Mouse (Mus musculus) 3T3-L1 (cell line): ENCODE measurements around the gene Stk10.

Source experiments
- DNase-seq: peaks from one replicate; pipeline ENCODE4 v3.0.0-alpha.2; 2015; ENCODE audit warnings: low read depth, low spot score

Gene Stk10

DNA sequence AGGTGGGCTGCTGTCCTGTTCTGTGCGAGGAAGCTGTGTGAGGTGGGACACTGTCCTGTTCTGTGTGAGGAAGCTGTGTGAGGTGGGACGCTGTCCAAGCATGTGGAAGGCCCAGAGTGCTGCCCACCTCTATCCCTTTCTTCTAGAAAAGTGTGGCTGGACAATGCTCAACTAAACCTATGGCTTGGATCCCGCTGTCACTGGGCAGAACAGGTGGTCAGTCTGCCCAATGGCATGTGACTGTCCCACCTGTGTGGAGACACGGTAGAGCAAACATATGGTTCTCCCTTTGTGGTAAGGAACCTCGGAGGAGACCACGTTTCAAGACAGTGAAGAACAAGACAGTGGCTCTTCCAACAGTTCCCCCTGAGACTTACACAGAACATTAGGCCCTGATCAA, 94.8 kb downstream of the Stk10 start:
- no peak for DNase-seq

DNA sequence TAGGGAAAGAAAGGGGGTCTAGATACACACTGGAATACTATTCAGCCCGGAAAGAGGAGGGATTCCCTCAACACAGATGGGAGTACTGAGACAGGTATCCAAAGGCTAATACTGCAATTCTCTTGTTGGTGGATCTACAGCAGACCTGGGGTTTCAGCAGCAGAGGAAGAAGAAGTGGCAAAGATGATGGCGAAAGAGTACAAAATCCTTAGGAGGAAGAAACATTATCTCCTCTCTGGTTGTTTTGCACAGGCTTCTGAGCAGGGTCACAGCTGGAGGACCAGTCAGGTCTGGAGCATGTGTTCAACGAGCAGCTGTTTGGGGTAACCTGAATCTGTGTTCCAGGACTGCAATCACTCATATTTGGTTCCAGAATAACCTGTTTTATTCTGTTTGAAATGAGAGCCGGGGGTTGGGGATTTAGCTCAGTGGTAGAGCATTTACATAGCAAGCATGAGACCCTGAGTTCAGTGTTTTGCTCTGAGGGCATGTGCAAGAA, 96.7 kb downstream of the Stk10 start:
- DNase-seq: no peak

DNA sequence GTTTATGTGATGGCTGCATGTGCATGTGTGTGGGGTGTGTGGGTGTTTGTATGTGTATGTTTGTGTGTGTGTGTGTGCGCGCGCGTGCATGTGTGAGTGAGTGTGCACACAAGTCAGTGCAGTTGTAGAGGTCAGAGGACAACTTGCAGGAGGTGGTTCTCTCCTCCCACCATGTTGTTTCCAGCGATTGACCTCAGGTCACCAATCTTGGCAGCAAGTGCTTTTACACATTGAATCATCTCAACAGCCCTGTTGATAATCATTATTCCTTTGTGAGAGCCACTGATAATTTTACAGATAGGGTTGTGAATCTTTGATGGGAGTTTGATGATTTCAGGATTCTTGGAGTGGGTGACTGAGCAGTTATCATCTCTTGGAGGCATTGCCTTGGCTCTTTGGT, 99.6 kb downstream of the Stk10 start:
- no peak for DNase-seq

DNA sequence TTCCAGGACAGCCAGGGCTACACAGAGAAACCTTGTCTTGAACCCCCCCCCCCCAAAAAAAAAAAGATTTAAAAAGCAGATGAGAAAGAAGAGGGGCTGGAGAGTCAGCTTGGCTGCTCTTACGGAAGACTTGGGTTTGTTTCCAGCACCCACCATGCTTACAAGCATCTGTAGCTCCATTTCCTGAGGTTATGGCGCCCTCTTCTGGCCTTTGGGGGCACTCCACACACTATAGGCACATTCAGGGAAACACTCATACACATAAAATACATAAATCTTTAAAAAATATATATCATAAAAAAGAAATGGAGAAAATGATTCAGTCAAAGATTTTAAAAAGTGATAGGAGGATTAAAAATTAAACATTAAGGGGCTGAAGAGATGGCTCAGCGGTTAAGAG, 100.4 kb downstream of the Stk10 start:
- DNase-seq: no peak

DNA sequence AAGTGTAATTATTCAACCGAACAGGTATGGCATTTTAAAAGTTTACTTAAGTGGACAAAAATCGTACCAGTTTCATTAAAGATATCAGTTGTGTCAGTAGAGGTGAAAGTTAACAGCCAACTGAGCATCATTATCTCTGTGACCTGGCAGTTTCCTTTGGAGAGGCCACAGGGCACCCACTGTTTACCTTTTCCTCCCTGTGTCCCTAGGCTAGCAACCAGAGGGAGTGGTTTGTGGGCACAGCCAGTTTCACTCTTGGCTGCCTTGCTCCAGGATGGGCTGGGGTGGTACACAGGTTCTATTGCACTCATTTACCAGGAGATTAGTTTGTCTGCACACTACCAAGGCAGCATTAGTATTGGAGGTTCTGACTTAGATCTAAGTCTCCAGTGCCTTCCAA, 101.0 kb downstream of the Stk10 start:
- no peak for DNase-seq

DNA sequence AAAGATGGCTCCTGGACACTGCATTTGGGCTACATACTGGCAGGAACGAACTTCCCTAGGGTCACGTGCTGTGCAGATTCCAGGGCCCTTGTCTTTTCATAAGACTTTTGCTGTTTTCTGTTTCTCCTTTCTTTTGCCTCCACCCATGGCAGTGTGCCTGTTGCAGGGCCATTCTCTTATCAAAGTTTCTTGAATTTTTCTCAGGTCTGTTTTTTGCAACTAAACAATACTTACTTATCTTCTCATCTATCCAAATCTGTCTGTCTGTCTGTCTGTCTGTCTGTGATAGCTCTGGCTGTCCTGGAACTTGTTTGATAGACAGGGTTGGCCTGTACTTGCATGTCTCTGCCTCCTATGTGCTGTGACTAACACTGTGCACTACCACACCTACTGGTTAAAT, 101.7 kb downstream of the Stk10 start:
- no peak for DNase-seq

DNA sequence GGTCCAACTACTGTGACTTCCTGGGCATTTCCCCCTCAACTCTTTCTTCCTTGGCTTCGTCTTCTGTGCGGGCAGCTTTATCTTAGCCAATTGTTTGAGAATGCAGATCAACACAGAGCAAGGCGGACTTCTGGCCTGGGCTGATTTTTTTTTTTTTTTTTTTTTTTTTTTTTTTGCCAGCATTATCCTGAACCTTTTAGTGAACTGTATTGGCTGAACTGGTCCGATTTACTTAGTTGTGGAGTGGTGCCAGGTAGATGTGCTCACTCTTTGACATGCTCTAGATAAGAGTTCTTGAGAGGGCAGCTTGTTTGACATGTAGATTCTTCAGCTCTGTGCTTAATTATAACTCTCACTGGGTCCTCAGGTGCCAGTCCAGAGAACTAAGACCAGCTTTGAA, 103.2 kb downstream of the Stk10 start:
- no peak for DNase-seq

DNA sequence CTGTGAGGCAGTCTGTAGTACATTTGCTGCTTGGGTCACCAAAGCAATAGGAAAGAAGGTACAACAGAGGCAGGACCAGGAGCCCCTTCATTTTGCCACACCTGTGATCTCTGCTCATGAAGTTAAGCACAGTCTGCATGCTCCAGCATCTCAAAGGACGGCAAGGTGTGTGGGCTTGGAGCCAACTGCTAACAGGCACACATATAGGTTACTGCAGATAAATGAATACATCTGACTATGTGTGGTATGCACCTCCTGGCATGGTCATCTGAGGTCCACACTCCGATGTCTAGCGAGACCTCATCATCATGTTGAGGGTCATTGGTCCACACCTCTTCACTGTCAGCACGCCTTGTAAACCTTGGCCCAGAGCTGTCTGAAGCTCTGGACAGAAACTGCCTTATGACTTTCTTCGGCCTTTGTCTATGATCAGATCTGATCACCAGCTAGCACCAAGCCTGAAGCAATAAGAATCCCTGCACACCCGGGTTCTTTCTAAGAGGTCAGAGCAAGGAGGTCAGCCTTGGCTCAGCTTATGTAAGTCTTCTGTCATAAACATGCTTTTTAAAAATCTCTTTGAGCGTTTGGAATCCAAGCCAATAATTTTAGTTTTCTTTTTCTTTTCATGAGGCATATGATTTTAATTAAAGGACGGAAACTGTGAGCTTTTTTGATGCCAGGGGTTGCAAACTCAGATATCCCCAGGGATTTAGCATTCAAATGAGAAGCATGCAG, 105.6 kb downstream of the Stk10 start:
- DNase-seq: peak; percentile 44

DNA sequence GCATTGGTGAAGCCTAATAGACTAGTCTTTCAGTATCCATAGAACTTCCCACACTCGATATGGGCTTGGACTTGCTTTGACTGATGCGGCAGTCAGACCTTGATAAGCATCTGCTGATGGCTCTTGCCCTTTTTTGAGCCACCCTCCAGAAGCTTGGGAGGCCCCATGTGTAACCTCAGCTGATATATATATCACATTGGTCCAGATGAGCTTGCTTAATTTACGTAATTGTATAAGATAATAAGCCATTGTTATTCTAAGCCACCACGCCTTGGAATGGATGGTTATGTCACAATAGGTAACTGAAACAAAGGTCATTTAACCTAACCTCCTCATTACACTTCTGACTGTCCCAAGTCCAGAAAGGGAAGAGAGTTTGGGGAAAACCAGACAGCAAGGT, 107.5 kb downstream of the Stk10 start:
- no peak for DNase-seq

DNA sequence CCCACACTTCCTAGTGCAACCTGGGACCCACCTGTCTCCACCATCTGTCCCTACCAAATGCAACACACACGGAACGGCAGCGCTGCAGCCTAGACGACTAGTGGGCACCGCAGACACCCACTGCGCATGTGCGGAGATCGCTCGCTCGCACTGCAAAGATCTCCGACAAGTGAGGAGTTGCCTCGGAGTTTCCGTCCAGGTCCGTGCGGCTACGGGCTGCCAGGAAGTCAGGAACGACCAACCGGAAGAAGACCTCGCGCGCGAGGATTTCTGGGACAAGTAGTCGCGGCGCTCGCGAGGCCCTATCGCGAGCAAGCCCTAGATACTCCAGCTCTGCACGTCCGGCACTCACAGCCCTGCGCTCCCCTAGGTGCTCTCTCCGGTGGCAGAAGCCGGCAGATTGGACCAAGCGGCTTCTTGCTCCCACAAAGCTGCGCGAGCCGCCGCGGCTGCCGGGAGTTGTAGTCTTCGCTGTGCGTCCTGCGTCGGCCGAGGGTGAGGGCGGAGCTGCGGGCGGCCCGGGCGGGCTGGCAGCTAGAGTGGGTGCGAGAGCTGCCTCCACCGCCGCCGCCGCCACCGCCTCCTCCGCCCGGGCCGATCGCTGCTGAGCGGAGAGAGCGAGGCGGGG, 109.3 kb downstream of the Stk10 start, which contains the start of gene Fbxw11:
Fbxw11 (plus strand) TSS at position 476 of the 628 bp plus-strand sequence.
- DNase-seq: peak; percentile 98

DNA sequence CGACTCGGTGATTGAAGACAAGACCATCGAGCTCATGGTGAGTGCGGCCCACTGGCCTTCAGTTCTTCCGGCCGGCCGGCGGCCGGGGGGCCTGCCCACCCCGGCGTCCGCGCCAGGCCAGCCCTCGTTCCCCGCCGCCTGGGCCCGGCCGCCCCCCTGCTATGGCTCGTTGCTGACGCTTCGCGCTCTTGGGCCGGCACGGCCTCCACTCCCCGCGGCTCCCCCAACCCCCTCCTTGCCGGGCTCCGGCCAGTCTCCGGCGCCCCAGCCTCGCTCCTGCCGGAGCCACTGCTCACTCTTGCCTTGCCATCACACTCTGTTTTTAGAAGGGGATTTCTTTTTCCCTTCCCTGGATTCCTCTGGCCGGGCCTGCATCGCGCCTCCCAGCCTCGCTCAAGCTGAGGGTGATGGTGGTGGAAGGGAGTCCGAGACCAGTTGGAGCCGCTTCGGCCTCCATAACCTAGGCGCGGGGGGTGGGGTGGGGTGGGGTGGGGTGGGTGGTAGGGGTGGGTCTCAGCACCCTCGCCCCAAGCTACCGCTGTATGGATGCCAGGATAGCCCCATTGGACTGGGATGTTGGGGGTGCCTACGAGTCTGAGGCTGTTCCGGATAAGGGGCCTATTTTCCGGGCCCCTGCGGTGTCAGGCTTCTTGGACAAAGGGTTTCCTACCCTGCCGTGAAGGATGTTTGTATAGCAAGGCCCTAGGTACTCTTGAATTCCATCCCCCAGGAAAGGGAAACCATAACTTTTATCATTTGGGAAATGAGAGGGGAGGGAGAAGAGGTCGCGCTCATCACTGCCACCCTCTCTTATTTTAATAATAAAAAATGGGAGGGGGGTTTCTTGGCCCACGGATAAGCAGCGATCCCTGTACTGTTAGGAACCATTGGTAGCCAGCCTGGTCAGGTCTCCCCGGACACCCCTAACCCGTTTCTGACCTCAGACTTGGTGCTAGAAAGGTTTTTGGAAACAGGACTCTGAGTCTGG, 110.1 kb downstream of the Stk10 start:
- peak; percentile 23 for DNase-seq

DNA sequence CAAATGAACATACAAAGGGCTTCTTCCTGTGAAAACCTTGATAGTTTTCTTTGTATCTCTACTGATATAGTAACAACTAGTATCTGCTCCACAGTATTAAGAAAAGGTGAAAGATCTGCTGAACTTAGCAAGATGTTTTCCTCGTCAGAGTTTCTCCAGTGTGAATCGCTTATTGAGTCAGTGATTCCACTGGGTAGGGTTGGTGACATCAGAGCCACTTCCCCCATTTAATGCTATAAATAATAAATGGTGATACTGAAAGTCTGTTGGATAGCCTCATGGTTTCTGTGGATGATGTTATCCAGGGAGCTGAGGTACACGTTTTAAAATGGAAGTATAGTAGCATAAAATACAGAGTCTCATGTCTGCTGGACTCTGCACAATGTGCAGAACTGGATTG, 110.9 kb downstream of the Stk10 start:
- DNase-seq: peak; percentile 57

DNA sequence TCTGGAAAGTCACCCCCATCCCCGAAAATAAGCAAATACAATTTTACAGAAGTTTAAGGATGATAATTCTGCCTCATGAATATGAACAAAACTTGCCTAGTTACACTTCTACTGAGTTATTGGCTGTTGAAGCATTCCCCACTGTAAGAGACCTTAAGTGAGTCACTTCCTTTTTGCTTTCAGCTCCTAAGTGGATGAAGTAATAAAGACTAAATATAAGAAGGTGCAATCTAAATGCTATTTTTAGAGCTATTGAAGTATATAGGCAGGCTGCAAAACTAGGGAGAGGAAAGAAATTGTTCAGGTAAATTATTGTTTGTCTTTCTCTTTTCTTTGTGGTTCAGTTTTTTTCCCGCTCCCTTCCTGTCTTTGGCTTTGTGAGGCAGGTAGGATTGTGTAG, 114.2 kb downstream of the Stk10 start:
- peak; percentile 47 for DNase-seq

DNA sequence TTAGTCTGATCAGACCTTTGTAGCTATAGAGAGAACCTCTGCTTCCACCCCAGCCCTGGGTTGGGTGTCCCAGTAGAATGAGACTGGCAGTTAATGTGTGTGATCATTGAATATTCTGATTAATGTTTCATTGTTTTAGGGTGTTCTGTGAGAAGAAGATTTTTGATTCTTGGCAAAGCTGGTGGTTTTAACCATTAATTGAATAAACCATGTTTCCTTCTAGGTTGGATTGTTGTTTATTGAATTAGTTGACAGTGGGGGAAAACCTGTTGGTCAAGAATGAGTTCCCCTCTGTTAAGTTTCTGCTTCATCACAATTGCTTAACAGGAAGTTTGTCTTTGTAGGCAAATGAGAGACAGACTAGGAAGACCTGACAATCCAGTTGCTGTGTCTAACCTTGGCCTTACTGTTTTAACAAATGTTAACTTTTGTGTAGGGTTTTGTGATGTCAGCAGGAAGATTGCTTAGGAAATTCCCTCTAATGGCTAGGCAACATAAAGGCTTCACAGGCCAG, 117.2 kb downstream of the Stk10 start:
- DNase-seq: no peak

DNA sequence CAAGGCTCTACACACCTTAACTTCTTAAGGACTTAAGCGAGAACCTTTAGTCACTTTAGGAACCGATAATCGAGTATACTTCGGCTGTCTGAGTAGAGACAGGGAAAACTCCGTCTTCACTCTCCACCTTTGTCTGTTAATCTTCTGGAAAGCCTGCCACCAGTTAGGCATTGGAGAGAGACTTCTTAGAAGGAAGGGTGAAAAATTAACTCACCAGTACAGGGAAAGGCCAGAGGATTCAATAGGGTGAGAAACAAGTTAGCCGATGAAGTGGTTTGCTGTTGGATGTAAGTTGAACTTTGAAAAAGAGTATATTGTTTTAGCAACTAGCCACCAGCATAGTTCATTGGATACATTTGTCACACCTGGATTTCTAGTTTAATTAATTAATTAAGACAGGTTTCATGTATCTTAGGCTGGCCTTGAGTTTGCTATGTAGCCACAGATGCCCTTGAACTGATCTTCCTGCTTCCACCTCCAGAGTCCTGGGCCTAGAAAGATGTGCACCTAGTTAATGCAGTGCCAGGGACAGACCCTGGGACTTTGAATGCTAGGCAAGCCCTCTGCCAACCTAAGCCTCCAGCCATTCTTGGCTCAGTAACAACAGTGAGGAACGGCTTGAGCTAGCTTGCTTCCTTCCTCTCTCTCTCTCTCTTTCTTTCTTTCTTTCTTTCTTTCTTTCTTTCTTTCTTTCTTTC, 117.9 kb downstream of the Stk10 start:
- DNase-seq: no peak

DNA sequence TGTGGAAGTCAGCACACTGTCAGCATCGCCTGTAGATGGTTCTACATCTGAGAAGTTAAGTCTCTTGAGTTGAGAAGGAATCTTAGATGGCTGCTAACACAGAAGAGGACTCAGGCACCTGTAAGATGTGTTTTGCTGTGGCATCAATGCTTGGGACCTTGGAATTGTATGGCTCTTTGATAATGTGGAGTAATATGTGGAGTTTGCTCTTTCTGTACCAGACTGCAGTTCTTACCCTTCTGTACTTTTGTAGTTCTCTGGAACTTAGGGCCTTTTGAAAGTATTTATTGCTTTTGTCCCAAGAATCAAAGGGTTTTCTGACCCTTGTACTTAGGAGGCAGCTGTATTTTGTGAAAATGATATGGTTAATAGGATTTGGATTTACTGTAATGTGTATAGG, 118.6 kb downstream of the Stk10 start:
- no peak for DNase-seq

DNA sequence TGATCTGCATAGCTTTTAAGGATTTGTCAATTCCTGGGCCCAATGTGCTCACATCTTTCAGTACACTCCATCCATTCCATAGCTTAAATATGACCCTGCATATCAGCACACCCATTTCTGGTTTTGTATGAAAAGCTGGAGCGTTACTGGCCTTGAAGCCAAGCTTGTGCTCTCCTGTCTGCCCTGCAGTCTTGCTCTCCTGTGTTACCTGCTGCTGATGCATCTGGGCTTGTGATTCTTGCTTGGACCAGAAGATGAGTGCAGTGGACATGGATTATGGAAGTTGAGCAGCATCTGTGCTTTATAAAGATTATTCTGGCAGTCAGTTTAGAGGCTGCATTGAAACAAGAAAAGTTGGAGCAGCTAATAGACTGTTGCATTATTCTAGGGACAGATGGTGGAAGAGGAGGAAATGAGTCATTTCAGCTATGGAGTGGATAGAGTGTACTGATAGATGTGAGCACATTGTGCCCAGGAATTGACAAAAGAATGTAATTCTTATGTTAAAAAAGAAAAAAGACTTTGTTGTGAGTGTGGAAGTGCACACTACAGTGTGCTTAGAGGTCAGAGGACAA, 129.1 kb downstream of the Stk10 start:
- DNase-seq: peak; percentile 70

DNA sequence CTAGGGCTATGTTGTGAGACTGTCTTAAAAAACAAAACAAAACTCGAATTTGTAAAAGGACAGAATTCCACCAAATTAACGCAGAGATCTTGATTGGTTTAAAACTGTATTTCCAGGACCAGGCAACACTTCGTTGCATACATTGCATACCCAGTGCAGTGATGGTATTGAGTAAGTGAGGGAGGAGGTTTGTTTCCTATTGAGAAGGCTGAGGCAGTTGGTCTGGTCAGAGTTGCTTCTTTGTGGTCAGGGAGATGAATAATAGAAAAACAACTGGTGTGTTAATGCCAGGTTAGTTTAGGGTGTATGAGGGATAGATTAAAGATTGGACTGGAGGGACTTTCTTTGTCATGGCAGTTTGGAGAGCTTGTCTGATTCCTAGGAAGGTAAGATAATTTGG, 132.5 kb downstream of the Stk10 start:
- no peak for DNase-seq

DNA sequence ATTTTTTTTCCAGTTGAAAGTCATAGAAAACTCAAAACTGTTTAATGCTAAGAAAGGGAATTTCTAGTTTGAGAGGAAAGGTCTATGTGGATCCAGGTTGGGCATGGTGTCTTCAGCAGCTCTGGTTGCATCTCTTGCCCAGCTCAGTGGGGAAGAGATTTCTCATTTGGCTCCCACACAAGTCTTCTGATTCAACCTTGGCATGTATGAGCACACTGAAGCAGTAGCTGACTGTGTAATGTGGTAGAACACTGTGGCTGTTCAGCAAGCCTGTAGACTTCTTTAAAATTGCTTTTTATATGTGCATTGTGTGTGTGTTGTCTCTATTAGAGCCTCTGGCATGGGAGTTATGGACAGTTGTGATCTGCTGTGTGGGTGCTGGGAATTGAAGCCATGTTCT, 133.9 kb downstream of the Stk10 start:
- DNase-seq: peak; percentile 21

DNA sequence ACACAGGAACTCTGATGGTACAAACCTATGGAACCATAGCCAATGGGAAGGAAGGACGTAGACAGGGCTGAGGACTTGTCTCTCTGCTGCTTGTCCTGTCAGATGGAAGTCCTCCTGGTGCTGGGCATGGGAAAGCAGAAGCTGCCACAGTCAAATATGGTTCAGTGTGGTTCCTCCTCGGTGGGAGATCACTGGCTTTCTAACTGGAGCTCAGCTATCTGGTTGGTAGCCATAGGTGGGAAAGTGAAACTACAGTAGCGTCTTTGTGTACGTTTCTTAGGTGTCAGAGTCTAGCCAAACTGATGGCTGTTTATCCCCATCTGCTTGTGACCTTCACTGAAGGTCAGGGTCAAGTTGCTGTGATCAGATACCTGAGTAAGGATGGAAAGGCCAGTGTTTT, 138.4 kb downstream of the Stk10 start:
- no peak for DNase-seq
